Mouse (Mus musculus) spleen, adult 2 months (tissue): ENCODE data around the gene Ccpg1os. TPM values are rescaled to one million over a fixed set of nuclear protein-coding genes. Genes with fewer than 3 reads are reported as not detected.

ENCODE experiments used
- DNase-seq, 2 experiments: peaks; one replicate each; pipeline versions ENCODE4 v3.0.0 to v3.0.0-alpha.2; 2012 to 2021; ENCODE audit warnings: low spot score in 2 of 2, low read depth in 1 of 2
- H3K27ac ChIP-seq: fragments of 200-500 bp; 2 replicates; pipeline ENCODE4 v1.5.1; 2012; ENCODE audit warnings: low read length, inconsistent platforms; ENCODE audit not compliant: insufficient read depth
- H3K27me3 ChIP-seq: fragments of 200-500 bp; 2 replicates; pipeline ENCODE4 v1.6.1; 2012; ENCODE audit warnings: mild to moderate bottlenecking, moderate library complexity, low read length, inconsistent platforms; ENCODE audit not compliant: control insufficient read depth, insufficient read depth
- H3K36me3 ChIP-seq: fragments of 200-500 bp; 2 replicates; pipeline ENCODE4 v1.6.1; 2012; ENCODE audit warnings: mild to moderate bottlenecking, low read length, inconsistent platforms; ENCODE audit not compliant: control insufficient read depth, insufficient read depth
- H3K4me1 ChIP-seq: fragments of 200-500 bp; 2 replicates; pipeline ENCODE4 v1.6.1; 2011; ENCODE audit warnings: inconsistent platforms; ENCODE audit not compliant: control insufficient read depth, insufficient read depth, insufficient read length
- H3K4me3 ChIP-seq: fragments of 200-500 bp; 2 replicates; pipeline ENCODE4 v1.5.1; 2011; ENCODE audit warnings: mild to moderate bottlenecking, inconsistent platforms; ENCODE audit not compliant: insufficient read depth, insufficient read length; ENCODE audit errors: extremely low read depth
- CTCF ChIP-seq: fragments of 200-500 bp; IDR thresholded peaks from 2 replicates; pipeline ENCODE4 v1.5.1; 2011; ENCODE audit warnings: mild to moderate bottlenecking, inconsistent platforms; ENCODE audit not compliant: insufficient read depth, insufficient read length, insufficient replicate concordance; ENCODE audit errors: extremely low read depth
- POLR2A ChIP-seq: fragments of 200-500 bp; IDR thresholded peaks from 2 replicates; pipeline ENCODE4 v1.6.1; 2011; ENCODE audit warnings: low read depth, low read length, inconsistent platforms
- WGBS: fragments of 180-500 bp; shearing (Covaris S2); methylation state at CpG from one replicate; pipeline ENCODE4 v1.1.7; 2018; 5-methylcytosine and 5-hydroxymethylcytosine counted together
- polyA plus RNA-seq: library from polyadenylated mRNA; depleted of rRNA; stranded (reverse); fragments of >200 nt; gene quantifications from 2 replicates; pipeline ENCODE4 v1.2.3, GENCODE M21; 2012

Ccpg1os gene
- polyA plus RNA-seq, 1 experiment, result 1.8 TPM

DNA sequence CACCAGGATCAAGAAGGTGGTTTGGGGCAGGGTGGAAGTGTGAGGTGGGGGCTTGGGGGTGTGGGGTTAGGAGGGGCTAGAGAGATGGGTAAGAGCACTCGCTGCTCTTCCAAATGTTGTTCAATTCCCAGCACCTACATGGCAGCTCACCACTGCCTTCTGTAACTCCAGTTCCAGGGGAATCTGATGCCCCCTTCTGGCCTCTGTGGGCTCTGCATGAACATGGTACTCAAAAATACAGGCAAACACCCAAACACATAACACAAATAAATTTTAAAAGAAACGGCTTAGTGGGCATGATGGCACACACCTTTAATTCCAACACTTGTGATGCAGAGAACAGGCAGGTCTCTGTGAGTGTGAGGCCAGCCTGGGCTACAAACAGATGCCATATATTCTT is 30.4 kb downstream of the Ccpg1os start:
- no peaks in the 10 kb centered on the region for H3K27me3 ChIP-seq
- no peaks in the 10 kb centered on the region for H3K36me3 ChIP-seq
- WGBS, result 74% methylated on average over 2 of the region's 2 CpGs
- DNase-seq, result no peak
- H3K27ac ChIP-seq, result no peak overlapping the region
- H3K4me1 ChIP-seq, result no peaks in the 10 kb centered on the region; the same call in 1 of the 2 replicates
- TF ChIP-seq CTCF (no peak), POLR2A (no peak)
- no peak overlapping the region for H3K4me3 ChIP-seq

DNA sequence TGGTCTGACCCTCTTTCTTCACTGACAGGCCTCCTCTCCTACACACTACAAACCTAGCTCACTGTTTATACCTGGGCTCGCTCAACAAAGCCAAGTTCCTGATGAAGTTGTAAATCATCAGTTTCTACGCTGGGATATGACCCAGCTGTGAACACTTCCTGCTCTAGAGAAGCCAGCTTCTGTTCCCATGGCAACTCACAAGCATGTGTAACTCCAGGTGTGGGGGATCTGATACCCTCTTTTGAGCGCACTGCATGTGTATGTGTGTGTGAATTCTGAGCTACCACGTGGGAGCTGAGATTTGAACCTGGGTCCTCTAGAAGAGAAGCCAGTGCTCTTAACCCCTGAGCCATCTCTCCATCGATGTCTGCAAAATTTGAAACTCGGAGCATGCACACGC is 35.6 kb downstream of the Ccpg1os start:
- no peak overlapping the region for H3K27ac ChIP-seq
- no peak for DNase-seq
- no peaks in the 10 kb centered on the region for H3K27me3 ChIP-seq
- no peak for TF ChIP-seq CTCF
- TF ChIP-seq POLR2A, result no peak
- 44% methylated on average over 7 of the region's 7 CpGs for WGBS
- H3K36me3 ChIP-seq, result no peaks in the 10 kb centered on the region
- H3K4me3 ChIP-seq, result no peak overlapping the region
- H3K4me1 ChIP-seq, result no peaks in the 10 kb centered on the region

DNA sequence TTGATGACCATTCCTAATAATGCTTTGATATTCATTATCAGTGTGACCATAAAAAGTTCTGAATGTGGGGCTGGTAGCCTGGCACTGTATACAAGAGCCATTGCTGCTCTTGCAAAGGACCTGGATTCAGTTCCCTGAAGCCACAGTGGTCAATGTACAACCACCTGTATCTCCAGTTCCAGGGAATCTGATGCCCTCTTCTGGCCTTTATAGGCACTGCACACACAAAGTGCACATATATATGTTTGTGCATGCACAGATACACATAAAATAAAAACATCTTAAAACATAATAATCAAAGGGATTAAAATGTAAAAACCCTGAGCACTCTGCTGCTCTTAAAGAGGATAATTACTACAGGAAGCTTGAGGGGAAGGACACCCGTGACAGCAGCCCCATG is 38.2 kb downstream of the Ccpg1os start:
- no peaks in the 10 kb centered on the region for H3K36me3 ChIP-seq
- no peak for TF ChIP-seq CTCF
- TF ChIP-seq POLR2A, result no peak
- H3K27ac ChIP-seq, result no peak overlapping the region
- H3K4me3 ChIP-seq, result no peak overlapping the region
- WGBS, result 97% methylated on average over 1 of the region's 1 CpGs
- H3K27me3 ChIP-seq, result no peaks in the 10 kb centered on the region
- no peak for DNase-seq
- no peaks in the 10 kb centered on the region for H3K4me1 ChIP-seq

- no peak for TF ChIP-seq CTCF
- TF ChIP-seq POLR2A, result no peak
- Histone ChIP-seq H3K27ac (no peak overlapping the region), H3K4me1 (no peaks in the 10 kb centered on the region), H3K4me3 (no peak overlapping the region), H3K27me3 (no peaks in the 10 kb centered on the region), H3K36me3 (no peaks in the 10 kb centered on the region)
- 93% methylated on average over 13 of the region's 13 CpGs for WGBS
- no peak for DNase-seq
These were observed 40.9 kb downstream of the Ccpg1os start for GRCm38 (mm10) chr9:72944286-72944685.

- Histone ChIP-seq H3K36me3 (no peaks in the 10 kb centered on the region), H3K4me1 (no peaks in the 10 kb centered on the region), H3K27ac (no peak overlapping the region), H3K27me3 (no peaks in the 10 kb centered on the region), H3K4me3 (no peak overlapping the region)
- TF ChIP-seq CTCF (no peak), POLR2A (no peak)
- WGBS, result 76% methylated on average over 3 of the region's 3 CpGs
- no peak for DNase-seq
These were observed 41.8 kb downstream of the Ccpg1os start for GRCm38 (mm10) chr9:72943424-72943823.

DNA sequence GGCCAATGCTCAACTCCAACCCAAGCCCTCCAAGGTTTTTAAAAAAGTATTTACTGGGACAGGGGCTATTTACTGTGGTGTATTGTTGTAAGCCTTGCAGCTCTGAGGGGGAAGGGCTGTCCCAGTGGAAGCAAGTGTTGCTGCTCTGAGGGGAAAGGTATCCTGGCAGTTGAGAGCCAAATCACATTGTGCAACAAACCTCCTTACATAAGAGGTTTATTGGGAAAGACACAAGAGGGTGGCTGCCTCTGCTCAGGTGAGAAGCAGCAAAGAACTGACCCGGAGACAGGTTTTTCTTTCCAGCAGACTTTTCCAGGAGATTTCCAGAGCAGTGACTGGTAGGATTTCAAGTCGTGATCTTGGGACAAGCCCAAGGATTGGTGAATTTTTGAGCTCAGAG is 48.9 kb downstream of the Ccpg1os start:
- no peak for TF ChIP-seq POLR2A
- TF ChIP-seq CTCF, result no peak
- Histone ChIP-seq H3K27me3 (no peaks in the 10 kb centered on the region; the same call in 1 of the 2 replicates), H3K4me1 (no peaks in the 10 kb centered on the region), H3K4me3 (no peak overlapping the region), H3K36me3 (no peaks in the 10 kb centered on the region), H3K27ac (no peak overlapping the region)
- DNase-seq, result no peak
- WGBS, result 90% methylated on average over 2 of the region's 2 CpGs

DNA sequence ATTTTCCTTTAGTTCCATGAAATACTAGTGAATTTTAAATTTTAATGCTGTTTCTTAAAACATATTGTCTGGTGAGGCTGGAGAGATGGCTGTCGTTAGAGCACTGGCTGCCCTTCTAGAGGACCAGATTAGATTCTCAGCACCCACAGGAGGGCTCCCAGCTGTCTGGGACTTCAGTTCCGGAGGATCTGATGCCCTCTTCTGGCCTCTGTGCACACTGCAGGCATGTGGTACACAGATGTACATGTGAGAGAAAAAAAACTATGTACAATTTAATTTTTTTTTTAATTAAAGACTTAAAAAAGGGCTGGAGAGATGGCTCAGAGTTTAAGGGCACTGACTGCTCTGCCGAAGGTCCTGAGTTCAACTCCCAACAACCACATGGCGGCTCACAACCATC is 49.9 kb downstream of the Ccpg1os start:
- H3K27ac ChIP-seq, result no peak overlapping the region
- TF ChIP-seq CTCF, result no peak
- TF ChIP-seq POLR2A, result no peak
- no peaks in the 10 kb centered on the region; the same call in 1 of the 2 replicates for H3K27me3 ChIP-seq
- DNase-seq, result no peak
- H3K4me1 ChIP-seq, result no peaks in the 10 kb centered on the region
- no peak overlapping the region for H3K4me3 ChIP-seq
- no peaks in the 10 kb centered on the region for H3K36me3 ChIP-seq
- 89% methylated on average over 4 of the region's 4 CpGs for WGBS
